11 mouse cellular contexts compared by ENCODE assay signal in genomic region chr1:135435823-135436222, GRCm38 (mm10). TPM values are rescaled to one million over a fixed set of nuclear protein-coding genes. Genes with fewer than 3 reads are reported as not detected.
A peak's percentile ranks its signal among the peaks of the same experiment; 100 is the strongest.
DNase-seq lines count a peak whose midpoint lies in the region; ATAC-seq and TF ChIP-seq lines count a peak whose summit lies in the region.
"Had no signal": no experiment of that assay in that cellular context is flagged by ENCODE, and none has a peak within 500 bp of the region (broad histone marks: within the 10 kb centered on the region; RNA-seq: fewer than 3 reads in every experiment).

No protein-coding gene starts in this region.

- H3K27ac ChIP-seq in kidney, embryonic 14.5 days (ENCODE audit: low read depth, low read length) = no peak overlapping the region
- peak overlapping the region; percentile 56; the same call in 1 of the 2 replicates for H3K27ac ChIP-seq in gastrocnemius, adult 2 months
- H3K27ac ChIP-seq: midbrain, embryonic 13.5 days; neural tube, embryonic 12.5 days had no signal

- TF ChIP-seq CTCF in brain, embryonic 14.5 days (IDR thresholded peaks at IDR 0.05; ENCODE audit: borderline replicate concordance, extremely low read depth, insufficient read depth, insufficient read length) = no peak
- TF ChIP-seq CTCF in gastrocnemius, adult 2 months (IDR thresholded peaks at IDR 0.05) = no peak

- H3K4me3 ChIP-seq in kidney, embryonic 14.5 days (ENCODE audit: low read length) = no peak overlapping the region
- H3K4me3 ChIP-seq in gastrocnemius, adult 2 months = no peak overlapping the region
- H3K4me3 ChIP-seq: midbrain, embryonic 13.5 days; neural tube, embryonic 12.5 days had no signal

- H3K9me3 ChIP-seq in kidney, embryonic 14.5 days (ENCODE audit: control insufficient read depth, low read length) = no peaks in the 10 kb centered on the region
- H3K9me3 ChIP-seq: midbrain, embryonic 13.5 days; neural tube, embryonic 12.5 days had no signal

- H3K9ac ChIP-seq in kidney, embryonic 14.5 days (ENCODE audit: low read depth, low read length) = no peak overlapping the region
- H3K9ac ChIP-seq: midbrain, embryonic 13.5 days; neural tube, embryonic 12.5 days had no signal

- 24% methylated on average over 2 of the region's 2 CpGs for WGBS in kidney, embryonic 14.5 days

- peaks cover 16% of the 10 kb centered on the region; the same call in 1 of the 2 replicates for H3K36me3 ChIP-seq in kidney, embryonic 14.5 days (ENCODE audit: control insufficient read depth, insufficient read depth, low read length)

- no peaks in the 10 kb centered on the region for H3K27me3 ChIP-seq in kidney, embryonic 14.5 days (ENCODE audit: control insufficient read depth, insufficient read depth, low read length)
- H3K27me3 ChIP-seq: midbrain, embryonic 13.5 days; neural tube, embryonic 12.5 days had no signal

- H3K4me2 ChIP-seq in kidney, embryonic 14.5 days (replicated peaks; ENCODE audit: low read depth, low read length) = no peak overlapping the region
- H3K4me2 ChIP-seq: midbrain, embryonic 13.5 days; neural tube, embryonic 12.5 days had no signal

- no peak for TF ChIP-seq POLR2A in brain, embryonic 14.5 days (IDR thresholded peaks at IDR 0.05; ENCODE audit: borderline replicate concordance, extremely low read depth, insufficient read depth, insufficient read length, poor library complexity, severe bottlenecking)

- intact Hi-C loops in gastrocnemius, adult 2 months (cut with DNase I) = no loop called here
- intact Hi-C loops in heart, postnatal 10 days (cut with DNase I) = no loop called here

- ATAC-seq in kidney, embryonic 14.5 days (ENCODE audit: low FRiP score, low TSS enrichment) = no peak
- ATAC-seq: midbrain, embryonic 13.5 days had no signal

- H3K4me1 ChIP-seq in kidney, embryonic 14.5 days (ENCODE audit: control insufficient read depth, insufficient read depth, low read length) = peaks cover 5% of the 10 kb centered on the region; the same call in 1 of the 2 replicates

- DNase-seq in kidney, postnatal 4 days = peak; percentile 31 to 34
- peak; percentile 68 for DNase-seq in brain, embryonic 14.5 days (ENCODE audit: low read depth)
- DNase-seq in gastrocnemius, adult 2 months = peak; percentile 69
- peak; percentile 64 to 70 for DNase-seq in heart, postnatal 10 days
- DNase-seq in embryo, embryonic 10.5 days (ENCODE audit: low spot score) = no peak
- no peak for DNase-seq in frontal cortex, adult 2 months (ENCODE audit: extremely low spot score in 1 of 2, low spot score in 1 of 2)
- DNase-seq: cerebellum, postnatal 36 days; lung, adult 18-20 months had no signal

RNA-seq across cellular contexts. Expression of gene Ipo9, which starts 5.5 kb away (rescaled TPM):
- polyA plus RNA-seq in kidney, embryonic 14.5 days (2014; fragmentation: Nextera tagmentation; extraction: Ambion mirVana) = 160 and 176 TPM in 2 replicates
- polyA plus RNA-seq in brain, embryonic 14.5 days (2012; rRNA removed) = 185 and 217 TPM in 2 replicates
- 10 to 100 TPM; 24.0 to 27.8 TPM for total RNA-seq in gastrocnemius, adult 2 months (2021)
- total RNA-seq in heart, postnatal 10 days (2021) = 10 to 100 TPM; 71.1 to 71.3 TPM
- 137 and 174 TPM in 2 replicates for polyA plus RNA-seq in frontal cortex, adult 2 months (2012; rRNA removed)

Comparison
In these comparisons a context has a peak if more than half of its experiments do, and no peak if none do; other contexts are left out.
1. DNase-seq: peak in kidney, postnatal 4 days (2 of 2), brain, embryonic 14.5 days (single experiment), gastrocnemius, adult 2 months (single experiment) and heart, postnatal 10 days (2 of 2); none in embryo, embryonic 10.5 days (single experiment) and frontal cortex, adult 2 months (0 of 2).